Comparison of ENCODE assay signal across 22 mouse cellular contexts in genomic region chr5:20320970-20321369, GRCm38 (mm10).
DNase-seq lines count a peak whose midpoint lies in the region; ATAC-seq and TF ChIP-seq lines count a peak whose summit lies in the region.
"Had no signal": no experiment of that assay in that cellular context is flagged by ENCODE, and none has a peak within 500 bp of the region (broad histone marks: within the 10 kb centered on the region; RNA-seq: fewer than 3 reads in every experiment).

No protein-coding gene starts in this region.

- no peak for TF ChIP-seq CTCF in liver, adult 2 months (IDR thresholded peaks at IDR 0.05; ENCODE audit: low read depth, low read length)
- TF ChIP-seq CTCF in liver, postnatal 0 days (IDR thresholded peaks at IDR 0.05; ENCODE audit: low read depth) = no peak

- no peaks in the 10 kb centered on the region for H3K4me1 ChIP-seq in intestine, embryonic 16.5 days (ENCODE audit: control insufficient read depth, insufficient read depth, low read length)
- no peaks in the 10 kb centered on the region for H3K4me1 ChIP-seq in intestine, embryonic 15.5 days (replicated peaks)
- peaks cover 5% of the 10 kb centered on the region; the same call in 1 of the 2 replicates for H3K4me1 ChIP-seq in liver, adult 2 months (ENCODE audit: control insufficient read depth, insufficient read depth, low read length)
- H3K4me1 ChIP-seq in liver, postnatal 0 days (ENCODE audit: insufficient read depth) = no peaks in the 10 kb centered on the region
- H3K4me1 ChIP-seq: embryonic facial prominence, embryonic 12.5 days; heart, embryonic 15.5 days; hindbrain, embryonic 13.5 days had no signal

- H3K79me2 ChIP-seq in liver, adult 2 months (ENCODE audit: control insufficient read depth, insufficient read depth, low read length) = no peaks in the 10 kb centered on the region

- ATAC-seq in intestine, embryonic 16.5 days = peak; percentile 38; the same call in 1 of the 2 replicates
- ATAC-seq in intestine, embryonic 15.5 days = no peak
- no peak for ATAC-seq in liver, postnatal 0 days
- ATAC-seq: CD4-positive, CD25-positive, alpha-beta regulatory T cell, adult 4 months; forebrain, embryonic 16.5 days had no signal

- 70% methylated on average over 2 of the region's 2 CpGs for WGBS in intestine, embryonic 16.5 days
- 84% methylated on average over 2 of the region's 2 CpGs for WGBS in intestine, embryonic 15.5 days
- WGBS in liver, adult 2 months = 32% methylated on average over 2 of the region's 2 CpGs
- WGBS in liver, postnatal 0 days (ENCODE audit: insufficient replicate concordance) = 67% methylated on average over 2 of the region's 2 CpGs

- no peak overlapping the region for H3K9ac ChIP-seq in intestine, embryonic 16.5 days (ENCODE audit: low read depth, low read length)
- no peak overlapping the region for H3K9ac ChIP-seq in intestine, embryonic 15.5 days
- no peak overlapping the region for H3K9ac ChIP-seq in liver, adult 2 months (ENCODE audit: low read depth, low read length)
- no peak overlapping the region for H3K9ac ChIP-seq in liver, postnatal 0 days (replicated peaks)
- H3K9ac ChIP-seq: embryonic facial prominence, embryonic 12.5 days; heart, embryonic 15.5 days; hindbrain, embryonic 13.5 days had no signal

- no peaks in the 10 kb centered on the region for H3K36me3 ChIP-seq in intestine, embryonic 16.5 days (ENCODE audit: control insufficient read depth, insufficient read depth, low read length)
- no peaks in the 10 kb centered on the region for H3K36me3 ChIP-seq in intestine, embryonic 15.5 days
- no peaks in the 10 kb centered on the region for H3K36me3 ChIP-seq in liver, adult 2 months (ENCODE audit: control insufficient read depth, insufficient read depth, low read length)
- H3K36me3 ChIP-seq in liver, postnatal 0 days (replicated peaks; ENCODE audit: insufficient read depth, low read length) = no peaks in the 10 kb centered on the region
- H3K36me3 ChIP-seq: embryonic facial prominence, embryonic 12.5 days; G1E; heart, embryonic 15.5 days; hindbrain, embryonic 13.5 days had no signal

- H3K4me3 ChIP-seq in intestine, embryonic 16.5 days (ENCODE audit: low read length) = no peak overlapping the region
- H3K4me3 ChIP-seq in intestine, embryonic 15.5 days (replicated peaks) = no peak overlapping the region
- H3K4me3 ChIP-seq in liver, adult 2 months (ENCODE audit: insufficient read depth, low read depth, low read length) = no peak overlapping the region
- H3K4me3 ChIP-seq in liver, postnatal 0 days (ENCODE audit: low read depth, low read length) = no peak overlapping the region
- H3K4me3 ChIP-seq: embryonic facial prominence, embryonic 12.5 days; heart, adult 2 months; heart, embryonic 15.5 days; hindbrain, embryonic 13.5 days had no signal

- no peak for TF ChIP-seq POLR2A in liver, adult 2 months (IDR thresholded peaks at IDR 0.05; ENCODE audit: extremely low read depth, insufficient read depth, low read length)

- no peak overlapping the region for H3K4me2 ChIP-seq in intestine, embryonic 16.5 days (ENCODE audit: low read depth, low read length)
- H3K4me2 ChIP-seq in intestine, embryonic 15.5 days (replicated peaks) = no peak overlapping the region
- H3K4me2 ChIP-seq in liver, postnatal 0 days (ENCODE audit: low read depth, low read length) = no peak overlapping the region
- H3K4me2 ChIP-seq: embryonic facial prominence, embryonic 12.5 days; heart, embryonic 11.5 days; heart, embryonic 15.5 days; hindbrain, embryonic 13.5 days had no signal

- no peak for TF ChIP-seq EP300 in liver, postnatal 0 days (IDR thresholded peaks at IDR 0.05; ENCODE audit: low read depth)

- no peaks in the 10 kb centered on the region for H3K9me3 ChIP-seq in intestine, embryonic 16.5 days (ENCODE audit: control insufficient read depth, low read length)
- no peaks in the 10 kb centered on the region for H3K9me3 ChIP-seq in intestine, embryonic 15.5 days
- no peaks in the 10 kb centered on the region for H3K9me3 ChIP-seq in liver, postnatal 0 days (ENCODE audit: low read length)
- H3K9me3 ChIP-seq: embryonic facial prominence, embryonic 12.5 days; G1E; heart, embryonic 15.5 days; hindbrain, embryonic 13.5 days had no signal

- no peaks in the 10 kb centered on the region for H3K27me3 ChIP-seq in intestine, embryonic 16.5 days (replicated peaks; ENCODE audit: control insufficient read depth, insufficient read depth, low read length)
- no peaks in the 10 kb centered on the region for H3K27me3 ChIP-seq in intestine, embryonic 15.5 days (replicated peaks)
- no peaks in the 10 kb centered on the region for H3K27me3 ChIP-seq in liver, adult 2 months (ENCODE audit: control insufficient read depth, insufficient read depth, low read length)
- H3K27me3 ChIP-seq in liver, postnatal 0 days (ENCODE audit: insufficient read depth, low read length) = no peaks in the 10 kb centered on the region
- H3K27me3 ChIP-seq: embryonic facial prominence, embryonic 12.5 days; heart, embryonic 15.5 days; hindbrain, embryonic 13.5 days had no signal

- DNase-seq in liver, adult 2 months (ENCODE audit: extremely low read depth, low read depth, low spot score) = peak; percentile 90
- no peak for DNase-seq in liver, postnatal 0 days
- DNase-seq in kidney, postnatal 25 days = peak; percentile 16 to 59
- no peak for DNase-seq in right cerebral cortex, postnatal 25 days
- DNase-seq in layer of hippocampus, adult 18-20 months (ENCODE audit: low spot score in 2 of 2) = no peak
- DNase-seq: adrenal gland, adult 8-10 months; adrenal gland, postnatal 36 days; B cell, adult 2 months; cerebellum, adult 8-10 months; cerebellum, postnatal 25 days; gastrocnemius, postnatal 14 days; heart, adult 2 months; heart, postnatal 14 days had no signal

- no peak overlapping the region for H3K27ac ChIP-seq in intestine, embryonic 16.5 days (ENCODE audit: low read length)
- H3K27ac ChIP-seq in intestine, embryonic 15.5 days = no peak overlapping the region
- H3K27ac ChIP-seq in liver, adult 2 months (replicated peaks; ENCODE audit: insufficient read depth, low read depth, low read length) = no peak overlapping the region
- H3K27ac ChIP-seq in liver, postnatal 0 days (ENCODE audit: low read depth) = no peak overlapping the region
- H3K27ac ChIP-seq: embryonic facial prominence, embryonic 12.5 days; heart, adult 2 months; heart, embryonic 15.5 days; hindbrain, embryonic 13.5 days had no signal

Comparison
In these comparisons a context has a peak if more than half of its experiments do, and no peak if none do; other contexts are left out.
1. DNase-seq: peak in liver, adult 2 months (single experiment) and kidney, postnatal 25 days (2 of 2); none in liver, postnatal 0 days (single experiment), right cerebral cortex, postnatal 25 days (single experiment) and layer of hippocampus, adult 18-20 months (0 of 2).